Mouse (Mus musculus) forebrain, embryonic 16.5 days (tissue): ENCODE measurements around the gene Cdhr5. TPM values are rescaled to one million over a fixed set of nuclear protein-coding genes. Genes with fewer than 3 reads are reported as not detected.
A peak's percentile ranks its signal among the peaks of the same experiment; 100 is the strongest.

Experiments
- ATAC-seq: fragments of 200-750 bp; cut with Nextera tagmentation; 2 replicates; pipeline ENCODE4 v1.8.0; 2017; ENCODE audit warnings: mild to moderate bottlenecking, moderate library complexity
- H3K27ac ChIP-seq: fragments of 300-500 bp; sonication (generic); 2 replicates; pipeline ENCODE4 v1.5.1; 2014; ENCODE audit warnings: low read length, control low read depth
- H3K27me3 ChIP-seq: fragments of 300-500 bp; sonication (generic); replicated peaks from 2 replicates; pipeline ENCODE4 v1.6.1; 2014; ENCODE audit warnings: low read length; ENCODE audit not compliant: control insufficient read depth, insufficient read depth
- H3K36me3 ChIP-seq: fragments of 300-500 bp; sonication (generic); 2 replicates; pipeline ENCODE4 v1.6.1; 2014; ENCODE audit not compliant: control insufficient read depth, insufficient read depth
- H3K4me1 ChIP-seq: fragments of 300-500 bp; sonication (generic); replicated peaks from 2 replicates; pipeline ENCODE4 v1.6.1; 2014; ENCODE audit warnings: low read length; ENCODE audit not compliant: control insufficient read depth, insufficient read depth
- H3K4me2 ChIP-seq: fragments of 300-500 bp; sonication (generic); 2 replicates; pipeline ENCODE4 v1.6.1; 2014; ENCODE audit warnings: mild to moderate bottlenecking, low read length, control low read depth
- H3K4me3 ChIP-seq: fragments of 300-500 bp; sonication (generic); replicated peaks from 2 replicates; pipeline ENCODE4 v1.5.1; 2014; ENCODE audit warnings: mild to moderate bottlenecking, low read length, control low read depth
- H3K9ac ChIP-seq: fragments of 300-500 bp; sonication (generic); replicated peaks from 2 replicates; pipeline ENCODE4 v1.6.1; 2014; ENCODE audit warnings: low read depth, low read length, control low read depth
- H3K9me3 ChIP-seq: fragments of 300-500 bp; sonication (generic); 2 replicates; pipeline ENCODE4 v1.6.1; 2016; ENCODE audit warnings: low read length; ENCODE audit not compliant: control insufficient read depth
- WGBS: fragments of 180-500 bp; shearing (Covaris S2); extraction: QIAGEN DNeasy Blood & Tissue Kit; methylation state at CpG from one replicate; pipeline ENCODE4 v1.1.7; 2014; 5-methylcytosine and 5-hydroxymethylcytosine counted together
- polyA plus RNA-seq: library from polyadenylated mRNA; unstranded; fragments of >200 nt; fragmentation: Nextera tagmentation; extraction: Ambion mirVana; gene quantifications from 2 replicates; pipeline ENCODE4 v1.2.1, GENCODE M21; 2015

Cdhr5 gene
- polyA plus RNA-seq, 1 experiment from 2014 or later: not detected

DNA sequence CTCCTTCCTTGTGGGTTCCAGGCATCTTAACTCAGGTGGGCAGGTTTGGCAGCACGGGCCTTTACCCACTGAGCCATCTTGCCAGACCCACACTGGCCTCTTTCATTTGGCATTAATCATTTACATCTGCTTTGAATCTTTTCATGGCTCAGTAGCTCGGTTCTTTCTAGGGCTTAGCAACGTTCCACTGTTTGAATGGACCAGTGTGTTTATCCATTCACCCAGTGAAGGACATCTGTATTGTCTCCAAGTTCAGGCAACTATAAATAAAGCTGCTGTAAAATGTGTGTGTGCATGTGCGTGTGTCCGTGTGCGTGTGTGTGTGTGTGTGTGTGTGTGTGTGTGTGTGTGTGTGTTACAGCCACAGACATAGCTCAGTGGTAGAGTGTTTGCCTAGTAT is 4.9 kb upstream of the Cdhr5 start:
- Histone ChIP-seq H3K9ac (no peak overlapping the region), H3K9me3 (no peaks in the 10 kb centered on the region), H3K27ac (no peak overlapping the region), H3K36me3 (no peaks in the 10 kb centered on the region), H3K4me1 (peaks cover 10% of the 10 kb centered on the region), H3K4me3 (no peak overlapping the region), H3K27me3 (peaks cover 2% of the 10 kb centered on the region; the same call in 1 of the 2 replicates), H3K4me2 (no peak overlapping the region)
- ATAC-seq: peak; percentile 69
- 28% methylated on average over 6 of the region's 6 CpGs for WGBS

DNA sequence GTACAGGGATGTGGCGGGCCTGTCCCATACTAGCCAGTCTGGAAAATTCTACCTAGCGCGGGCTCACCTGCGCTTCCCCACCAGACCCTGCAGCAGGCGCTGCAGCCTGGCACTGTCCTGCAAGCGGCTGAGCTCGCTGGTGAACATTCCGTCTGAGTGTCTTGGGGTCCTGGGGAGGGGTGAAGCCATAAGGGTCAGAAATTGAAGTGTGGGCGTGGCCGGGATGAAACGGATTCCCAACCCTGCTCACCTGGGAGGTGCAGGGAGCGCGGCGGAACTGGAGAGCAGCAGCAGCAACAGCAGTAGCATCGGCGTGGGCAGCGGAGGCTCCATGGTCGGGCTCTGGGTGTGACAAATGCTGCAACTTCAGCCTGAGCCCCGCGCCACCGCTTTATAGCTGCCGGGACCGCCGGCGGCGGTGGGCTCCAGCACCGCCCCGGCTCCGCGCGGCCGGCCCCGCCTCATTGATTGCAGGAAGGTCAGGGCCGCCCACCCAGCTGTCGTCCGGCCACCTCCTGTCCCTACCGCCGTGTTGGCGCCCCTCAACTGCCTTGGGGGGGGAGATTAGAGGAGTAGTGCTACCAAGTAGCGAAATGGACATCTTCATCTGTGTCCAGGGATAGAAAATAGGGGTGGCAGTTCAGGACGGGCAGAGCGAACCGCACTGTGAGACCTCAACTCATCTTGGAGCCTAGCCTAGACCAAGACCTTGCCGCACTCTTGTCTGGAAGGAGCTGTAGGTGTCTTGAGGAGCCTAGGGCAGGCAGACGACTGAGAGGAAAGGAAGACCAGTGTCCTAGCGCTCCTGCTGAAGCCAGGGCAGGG is 2.4 kb upstream of the Cdhr5 start, which contains the start of gene Sct:
TSS of gene Sct (minus strand) at position 368 of the 825 bp plus-strand sequence.
- 3% methylated on average over 46 of the region's 46 CpGs for WGBS

DNA sequence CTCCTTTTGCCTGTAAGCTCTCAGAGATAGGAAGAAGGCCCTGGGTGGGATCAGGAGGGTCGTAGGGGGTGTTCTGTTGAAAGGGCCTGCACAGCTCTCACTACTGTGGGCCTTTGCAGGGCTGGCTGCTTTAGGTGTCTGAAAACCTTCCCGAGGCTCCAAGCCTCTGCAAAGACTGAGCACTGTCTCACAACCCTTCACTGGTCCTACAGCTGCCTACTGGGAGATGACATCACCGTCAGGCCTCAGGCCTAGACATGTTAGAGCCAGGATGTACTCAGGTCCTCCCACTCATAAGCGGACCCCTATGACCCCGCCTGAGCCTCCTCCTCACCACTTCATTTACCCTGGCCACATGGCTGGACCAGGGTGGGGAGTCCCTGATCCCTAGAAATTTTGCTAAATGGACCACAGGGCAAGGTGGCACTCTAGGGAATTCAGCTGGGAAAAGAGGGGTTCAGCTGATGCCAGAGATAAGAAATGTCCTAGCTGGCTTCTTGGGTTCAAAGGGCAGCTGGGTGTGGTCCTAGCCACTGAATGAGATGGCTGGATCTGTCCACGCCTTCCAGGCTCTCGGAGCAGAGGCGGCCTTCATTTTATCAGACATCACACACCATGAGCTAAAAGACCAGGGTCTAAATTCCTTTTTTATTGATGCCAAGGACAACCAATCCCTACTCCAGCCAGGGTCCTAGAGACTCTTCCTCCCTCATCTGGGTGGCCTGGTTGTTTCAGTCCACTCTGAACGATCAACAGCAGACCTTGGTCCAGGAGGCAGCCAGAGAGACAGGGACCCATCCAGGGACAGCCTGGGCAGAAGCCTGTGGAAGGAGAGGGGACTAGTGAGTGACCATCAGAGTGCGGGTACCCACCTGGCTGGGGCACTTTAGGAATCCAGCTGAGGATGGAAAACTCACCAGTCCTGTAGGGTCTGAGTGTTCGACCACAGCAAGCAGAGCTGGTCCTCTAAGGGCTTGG is 1.4 kb upstream of the Cdhr5 start:
- peaks cover 10% of the 10 kb centered on the region for H3K4me1 ChIP-seq
- H3K4me3 ChIP-seq: no peak overlapping the region
- H3K4me2 ChIP-seq: no peak overlapping the region
- 84% methylated on average over 11 of the region's 11 CpGs for WGBS
- H3K9me3 ChIP-seq: no peaks in the 10 kb centered on the region
- no peaks in the 10 kb centered on the region for H3K36me3 ChIP-seq
- ATAC-seq: no peak
- H3K9ac ChIP-seq: no peak overlapping the region
- peaks cover 2% of the 10 kb centered on the region; the same call in 1 of the 2 replicates for H3K27me3 ChIP-seq
- no peak overlapping the region for H3K27ac ChIP-seq

More for the DNA sequence above, 2.4 kb upstream of the Cdhr5 start, which contains the start of gene Sct:
- Histone ChIP-seq H3K27ac (no peak within 1 kb of the TSS), H3K9me3 (no peaks in the 10 kb centered on the region), H3K4me3 (peak within 1 kb of the TSS; percentile 48), H3K36me3 (no peaks in the 10 kb centered on the region), H3K4me2 (peak within 1 kb of the TSS; percentile 92), H3K27me3 (peaks cover 2% of the 10 kb centered on the region; the same call in 1 of the 2 replicates), H3K4me1 (peaks cover 10% of the 10 kb centered on the region), H3K9ac (peak within 1 kb of the TSS; percentile 59)
- peak; percentile 69 for ATAC-seq

DNA sequence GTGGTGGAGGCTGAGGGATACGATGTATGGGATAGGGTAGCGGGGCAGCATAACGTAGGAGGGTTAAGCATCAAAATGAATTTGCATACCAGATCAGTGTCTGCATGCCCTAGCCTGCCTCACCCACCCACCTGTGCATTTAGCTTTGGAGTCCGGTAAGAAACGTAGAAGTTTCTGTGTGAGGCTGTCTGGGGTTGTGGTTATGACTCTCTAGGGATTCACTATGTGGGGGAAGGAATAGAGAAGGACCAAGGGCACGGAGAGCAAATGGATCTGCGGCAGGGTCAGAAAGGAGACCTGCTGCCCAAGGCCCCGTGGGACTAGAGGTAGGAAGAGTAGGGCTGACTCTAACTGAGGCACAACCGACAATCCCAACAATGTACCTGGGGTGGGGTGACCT is 1.2 kb downstream of the Cdhr5 start:
- 86% methylated on average over 9 of the region's 9 CpGs for WGBS
- Histone ChIP-seq H3K4me1 (peaks cover 10% of the 10 kb centered on the region), H3K9me3 (no peaks in the 10 kb centered on the region), H3K4me3 (no peak overlapping the region), H3K27ac (no peak overlapping the region), H3K36me3 (no peaks in the 10 kb centered on the region), H3K4me2 (no peak overlapping the region), H3K27me3 (peaks cover 2% of the 10 kb centered on the region; the same call in 1 of the 2 replicates), H3K9ac (no peak overlapping the region)
- no peak for ATAC-seq

DNA sequence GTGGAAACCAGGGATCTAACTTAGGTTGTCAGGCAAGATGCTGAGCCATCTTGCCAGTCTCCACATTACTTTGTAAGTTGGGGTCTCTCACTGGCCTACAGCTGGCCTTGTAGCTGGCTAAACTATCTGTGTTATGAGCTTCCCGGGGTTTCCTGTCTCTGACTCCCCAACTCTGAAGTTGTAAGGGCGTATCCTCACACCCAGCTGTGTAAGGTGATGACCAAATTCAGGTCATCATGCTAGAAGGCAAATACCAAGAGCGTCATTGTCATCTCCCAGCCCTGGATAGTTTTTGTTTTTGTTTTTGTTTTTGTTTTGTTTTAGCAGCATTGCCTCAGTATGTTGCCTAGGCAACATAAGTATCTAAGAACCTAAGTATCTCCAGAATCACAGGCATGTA is 6.0 kb downstream of the Cdhr5 start:
- H3K27me3 ChIP-seq: no peaks in the 10 kb centered on the region
- H3K36me3 ChIP-seq: no peaks in the 10 kb centered on the region
- H3K9me3 ChIP-seq: no peaks in the 10 kb centered on the region
- no peak overlapping the region for H3K4me2 ChIP-seq
- no peak overlapping the region for H3K9ac ChIP-seq
- peaks cover 5% of the 10 kb centered on the region for H3K4me1 ChIP-seq
- no peak for ATAC-seq
- no peak overlapping the region for H3K27ac ChIP-seq
- no peak overlapping the region for H3K4me3 ChIP-seq
- WGBS: 81% methylated on average over 3 of the region's 3 CpGs

DNA sequence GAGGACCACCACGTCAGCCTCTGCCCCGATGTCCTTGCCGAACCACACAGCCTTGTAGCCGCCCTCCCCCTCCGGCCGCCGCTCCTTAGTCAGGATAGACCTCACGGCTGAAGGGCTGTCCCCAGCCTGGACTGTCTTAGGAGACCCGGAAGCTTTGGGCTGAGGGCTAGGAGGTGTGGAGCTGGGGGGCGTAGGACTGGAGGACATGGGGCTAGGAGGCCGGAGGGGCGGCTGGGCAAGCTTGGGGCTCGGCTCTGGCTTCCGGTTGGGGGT is 7.4 kb downstream of the Cdhr5 start:
- Histone ChIP-seq H3K4me1 (peaks cover 5% of the 10 kb centered on the region), H3K4me3 (no peak overlapping the region), H3K27ac (no peak overlapping the region), H3K9ac (no peak overlapping the region), H3K4me2 (no peak overlapping the region), H3K9me3 (no peaks in the 10 kb centered on the region), H3K27me3 (no peaks in the 10 kb centered on the region), H3K36me3 (no peaks in the 10 kb centered on the region; the same call in 1 of the 2 replicates)
- ATAC-seq: no peak
- 87% methylated on average over 14 of the region's 14 CpGs for WGBS

DNA sequence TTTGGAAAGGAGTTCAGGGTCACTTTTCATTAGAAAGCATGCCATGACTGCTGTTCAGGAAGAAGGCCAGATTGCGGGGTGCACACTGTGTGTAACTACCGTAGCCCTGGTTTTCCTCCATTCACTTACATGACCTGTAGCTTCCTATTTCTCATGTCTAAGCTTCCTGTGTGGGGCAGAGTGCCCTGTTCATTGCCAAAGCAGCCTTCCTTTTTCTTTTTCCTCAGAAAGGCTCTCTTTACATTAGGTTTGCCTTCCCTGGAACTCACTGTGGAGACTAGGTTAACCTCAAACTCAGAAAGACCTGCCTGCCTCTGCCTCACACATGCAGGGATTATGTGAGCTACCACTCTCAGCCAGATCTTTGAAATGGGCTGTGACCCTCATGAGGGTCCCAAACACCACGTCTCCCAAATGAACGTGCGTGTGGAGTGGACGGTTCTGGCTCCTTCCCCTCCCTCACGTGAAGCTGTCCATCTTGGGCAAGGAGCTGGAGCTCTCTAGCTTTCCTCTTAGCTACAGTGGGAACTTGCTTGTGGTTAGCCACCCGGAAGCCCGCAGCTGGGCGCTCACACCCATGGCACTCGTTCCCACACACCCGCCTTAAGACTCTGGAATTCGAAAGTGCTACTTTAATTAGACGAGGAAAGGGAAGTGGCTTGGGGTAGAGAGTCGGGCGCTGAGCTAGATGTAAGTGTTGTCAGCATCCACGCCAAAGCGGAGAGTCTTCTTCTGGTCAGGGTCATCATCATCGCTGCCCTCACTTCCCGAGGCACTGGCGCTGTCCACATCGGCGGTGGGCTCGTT is 7.9 kb downstream of the Cdhr5 start:
- ATAC-seq: no peak
- H3K27me3 ChIP-seq: no peaks in the 10 kb centered on the region
- no peak overlapping the region for H3K4me2 ChIP-seq
- H3K9ac ChIP-seq: no peak overlapping the region
- H3K36me3 ChIP-seq: no peaks in the 10 kb centered on the region; the same call in 1 of the 2 replicates
- H3K4me3 ChIP-seq: no peak overlapping the region
- H3K4me1 ChIP-seq: peaks cover 5% of the 10 kb centered on the region
- WGBS: 82% methylated on average over 24 of the region's 24 CpGs
- H3K27ac ChIP-seq: no peak overlapping the region
- H3K9me3 ChIP-seq: no peaks in the 10 kb centered on the region

DNA sequence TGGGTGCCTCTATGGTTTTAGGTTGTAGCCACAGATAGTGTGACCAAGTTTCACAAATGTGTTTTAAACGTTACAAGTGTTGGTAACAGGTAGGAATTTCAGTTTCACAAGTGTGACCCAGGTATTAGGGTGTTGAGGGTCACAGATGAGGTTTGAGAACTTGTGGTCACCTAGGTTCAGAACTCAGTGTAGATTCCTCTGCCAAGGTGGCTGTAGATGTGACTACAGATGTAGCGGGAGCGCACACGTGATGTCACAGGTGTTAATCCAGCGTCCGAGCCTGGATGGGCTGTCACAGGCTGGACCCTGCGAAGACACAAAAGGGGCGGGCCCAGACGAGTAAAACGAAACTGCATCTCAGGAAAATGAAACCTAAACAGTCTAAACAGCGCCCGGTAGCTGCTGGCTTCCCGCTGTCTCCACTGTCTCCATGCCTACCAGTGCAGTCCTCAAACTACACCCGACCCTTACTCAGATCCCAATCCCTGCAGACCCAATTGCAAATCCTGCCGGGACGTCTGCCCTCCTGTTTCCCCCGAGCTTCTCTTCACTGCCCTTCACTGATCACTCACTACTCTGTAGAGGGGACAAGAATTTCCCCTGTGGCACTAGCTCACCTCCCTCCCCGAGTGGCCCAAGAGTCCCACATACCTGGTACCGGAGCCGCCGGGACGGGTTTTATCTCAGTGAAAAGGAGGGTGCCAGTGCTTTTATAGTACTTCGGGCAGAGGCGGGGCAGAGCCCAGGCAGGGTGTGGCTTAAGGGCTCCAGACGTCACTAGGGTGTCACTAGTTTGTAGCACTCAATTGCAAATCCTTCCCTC is 10.6 kb downstream of the Cdhr5 start, which contains the start of gene Irf7:
TSS of gene Irf7 (minus strand) at position 743 of the 823 bp plus-strand sequence.
- Histone ChIP-seq H3K27me3 (no peaks in the 10 kb centered on the region), H3K9ac (peak within 1 kb of the TSS; percentile 51), H3K27ac (no peak within 1 kb of the TSS), H3K9me3 (no peaks in the 10 kb centered on the region), H3K36me3 (peaks cover 24% of the 10 kb centered on the region), H3K4me3 (peak within 1 kb of the TSS; percentile 36), H3K4me2 (peak within 1 kb of the TSS; percentile 56), H3K4me1 (peaks cover 5% of the 10 kb centered on the region)
- WGBS: 10% methylated on average over 25 of the region's 25 CpGs
- ATAC-seq: no peak
